Mouse (Mus musculus) cortical plate, adult 2 months (tissue): ENCODE results near the gene Mrpl16.

Source experiments
- CTCF ChIP-seq: fragments of 200-500 bp; IDR thresholded peaks from 2 replicates; pipeline ENCODE4 v1.5.1; 2011; ENCODE audit warnings: mild to moderate bottlenecking, control low read depth, low read length; ENCODE audit not compliant: insufficient read depth; ENCODE audit errors: extremely low read depth
- POLR2A ChIP-seq: fragments of 200-500 bp; IDR thresholded peaks from 2 replicates; pipeline ENCODE4 v1.6.1; 2011; ENCODE audit warnings: mild to moderate bottlenecking, low read length, control low read depth; ENCODE audit not compliant: insufficient read depth; ENCODE audit errors: extremely low read depth

GRCm38 (mm10) chr19:11785409-11786154, 15.4 kb downstream of the Mrpl16 start:
- TF ChIP-seq CTCF, result no peak
- no peak for TF ChIP-seq POLR2A
